Mouse (Mus musculus) hindbrain, embryonic 10.5 days (tissue): Measurements from ENCODE around the gene Tnfsf18. TPM values are rescaled to one million over a fixed set of nuclear protein-coding genes. Genes with fewer than 3 reads are reported as not detected.

Source experiments
- DNase-seq: peaks from one replicate; pipeline ENCODE4 v3.0.0-alpha.2; 2017; ENCODE audit warnings: low spot score
- H3K27ac ChIP-seq: fragments of 300-500 bp; sonication (generic); 2 replicates; pipeline ENCODE4 v1.5.1; 2016; ENCODE audit warnings: mild to moderate bottlenecking, moderate library complexity
- H3K27me3 ChIP-seq: fragments of 300-500 bp; sonication (generic); 2 replicates; pipeline ENCODE4 v1.6.1; 2016; ENCODE audit warnings: mild to moderate bottlenecking; ENCODE audit not compliant: poor library complexity, insufficient read depth, severe bottlenecking
- H3K36me3 ChIP-seq: fragments of 300-500 bp; sonication (generic); 2 replicates; pipeline ENCODE4 v1.6.1; 2016; ENCODE audit warnings: mild to moderate bottlenecking, moderate library complexity
- H3K4me1 ChIP-seq: fragments of 300-500 bp; sonication (generic); replicated peaks from 2 replicates; pipeline ENCODE4 v1.6.1; 2016; ENCODE audit warnings: mild to moderate bottlenecking
- H3K4me3 ChIP-seq: fragments of 300-500 bp; sonication (generic); 2 replicates; pipeline ENCODE4 v1.5.1; 2016; ENCODE audit warnings: mild to moderate bottlenecking, moderate library complexity
- H3K9me3 ChIP-seq: fragments of 300-500 bp; sonication (generic); 2 replicates; pipeline ENCODE4 v1.6.1; 2016; ENCODE audit warnings: mild to moderate bottlenecking, moderate library complexity
- WGBS: fragments of 180-500 bp; shearing (Covaris S2); methylation state at CpG from one replicate; pipeline ENCODE4 v1.1.7; 2016; 5-methylcytosine and 5-hydroxymethylcytosine counted together
- polyA plus RNA-seq: library from polyadenylated mRNA; unstranded; fragments of >200 nt; fragmentation: Nextera tagmentation; extraction: Ambion mirVana; gene quantifications from 2 replicates; pipeline ENCODE4 v1.2.1, GENCODE M21; 2016

The Tnfsf18 gene
- not detected in 2 replicates for polyA plus RNA-seq

- DNase-seq = no peak
- Histone ChIP-seq H3K27ac (no peak within 1 kb of the TSS), H3K4me1 (no peaks in the 10 kb centered on the region), H3K36me3 (no peaks in the 10 kb centered on the region), H3K9me3 (no peaks in the 10 kb centered on the region), H3K27me3 (no peaks in the 10 kb centered on the region), H3K4me3 (no peak within 1 kb of the TSS)
- 70% methylated on average over 8 of the region's 8 CpGs for WGBS
These were observed at the start of gene Tnfsf18 for GRCm38 (mm10) chr1:161494343-161494742. Gene Tnfsf18 (plus strand): TSS chr1:161494655.

- DNase-seq = peak; percentile 16
- 67% methylated on average over 7 of the region's 7 CpGs for WGBS
- Histone ChIP-seq H3K4me1 (peaks cover 22% of the 10 kb centered on the region), H3K9me3 (no peaks in the 10 kb centered on the region), H3K27me3 (no peaks in the 10 kb centered on the region), H3K27ac (no peak overlapping the region), H3K4me3 (no peak overlapping the region), H3K36me3 (no peaks in the 10 kb centered on the region)
These were observed 49.6 kb upstream of the Tnfsf18 start for GRCm38 (mm10) chr1:161444858-161445257.

GRCm38 (mm10) chr1:161451683-161452245 is 42.7 kb upstream of the Tnfsf18 start:
- no peaks in the 10 kb centered on the region for H3K36me3 ChIP-seq
- 65% methylated on average over 3 of the region's 3 CpGs for WGBS
- DNase-seq = no peak
- no peaks in the 10 kb centered on the region for H3K4me1 ChIP-seq
- no peak overlapping the region for H3K27ac ChIP-seq
- H3K4me3 ChIP-seq = no peak overlapping the region
- H3K27me3 ChIP-seq = no peaks in the 10 kb centered on the region
- H3K9me3 ChIP-seq = no peaks in the 10 kb centered on the region

- 89% methylated on average over 1 of the region's 1 CpGs for WGBS
- no peaks in the 10 kb centered on the region for H3K4me1 ChIP-seq
These were observed 42.2 kb upstream of the Tnfsf18 start for GRCm38 (mm10) chr1:161452250-161452649.

GRCm38 (mm10) chr1:161463388-161464085 is 30.9 kb upstream of the Tnfsf18 start:
- WGBS = 66% methylated on average over 2 of the region's 2 CpGs
- H3K27ac ChIP-seq = no peak overlapping the region
- no peak for DNase-seq
- no peak overlapping the region for H3K4me3 ChIP-seq
- H3K9me3 ChIP-seq = no peaks in the 10 kb centered on the region
- H3K36me3 ChIP-seq = no peaks in the 10 kb centered on the region
- H3K27me3 ChIP-seq = no peaks in the 10 kb centered on the region
- H3K4me1 ChIP-seq = no peaks in the 10 kb centered on the region

More at GRCm38 (mm10) chr1:161452250-161452649, 42.2 kb upstream of the Tnfsf18 start:
- H3K27me3 ChIP-seq = no peaks in the 10 kb centered on the region
- no peak for DNase-seq
- no peaks in the 10 kb centered on the region for H3K9me3 ChIP-seq
- H3K4me3 ChIP-seq = no peak overlapping the region
- no peak overlapping the region for H3K27ac ChIP-seq
- no peaks in the 10 kb centered on the region for H3K36me3 ChIP-seq

- Histone ChIP-seq H3K9me3 (no peaks in the 10 kb centered on the region), H3K27me3 (no peaks in the 10 kb centered on the region), H3K4me3 (no peak overlapping the region), H3K36me3 (no peaks in the 10 kb centered on the region), H3K4me1 (no peaks in the 10 kb centered on the region), H3K27ac (no peak overlapping the region)
- 85% methylated on average over 3 of the region's 3 CpGs for WGBS
- no peak for DNase-seq
These were observed 17.2 kb upstream of the Tnfsf18 start for GRCm38 (mm10) chr1:161477221-161477620.

- Histone ChIP-seq H3K4me3 (no peak overlapping the region), H3K36me3 (no peaks in the 10 kb centered on the region), H3K27me3 (no peaks in the 10 kb centered on the region), H3K4me1 (no peaks in the 10 kb centered on the region), H3K9me3 (no peaks in the 10 kb centered on the region), H3K27ac (no peak overlapping the region)
- DNase-seq = no peak
- WGBS = 88% methylated on average over 1 of the region's 1 CpGs
These were observed 14.6 kb upstream of the Tnfsf18 start for GRCm38 (mm10) chr1:161479854-161480253.

GRCm38 (mm10) chr1:161482211-161482610 is 12.2 kb upstream of the Tnfsf18 start:
- H3K4me3 ChIP-seq = no peak overlapping the region
- 92% methylated on average over 3 of the region's 3 CpGs for WGBS

GRCm38 (mm10) chr1:161487069-161487468 is 7.4 kb upstream of the Tnfsf18 start:
- DNase-seq = no peak
- 88% methylated on average over 5 of the region's 5 CpGs for WGBS
- H3K27me3 ChIP-seq = no peaks in the 10 kb centered on the region
- H3K4me3 ChIP-seq = no peak overlapping the region
- H3K4me1 ChIP-seq = no peaks in the 10 kb centered on the region
- H3K27ac ChIP-seq = no peak overlapping the region
- no peaks in the 10 kb centered on the region for H3K9me3 ChIP-seq
- no peaks in the 10 kb centered on the region for H3K36me3 ChIP-seq

More at GRCm38 (mm10) chr1:161482211-161482610, 12.2 kb upstream of the Tnfsf18 start:
- no peak overlapping the region for H3K27ac ChIP-seq
- no peaks in the 10 kb centered on the region for H3K27me3 ChIP-seq
- no peaks in the 10 kb centered on the region for H3K4me1 ChIP-seq
- no peaks in the 10 kb centered on the region for H3K36me3 ChIP-seq
- no peaks in the 10 kb centered on the region for H3K9me3 ChIP-seq
- no peak for DNase-seq

GRCm38 (mm10) chr1:161491766-161492165 is 2.7 kb upstream of the Tnfsf18 start:
- no peaks in the 10 kb centered on the region for H3K4me1 ChIP-seq
- no peaks in the 10 kb centered on the region for H3K27me3 ChIP-seq
- H3K9me3 ChIP-seq = no peaks in the 10 kb centered on the region
- no peak for DNase-seq
- no peaks in the 10 kb centered on the region for H3K36me3 ChIP-seq
- 87% methylated on average over 7 of the region's 7 CpGs for WGBS
- no peak overlapping the region for H3K4me3 ChIP-seq
- no peak overlapping the region for H3K27ac ChIP-seq

- WGBS = 80% methylated on average over 7 of the region's 7 CpGs
- H3K4me1 ChIP-seq = no peaks in the 10 kb centered on the region
- H3K27me3 ChIP-seq = no peaks in the 10 kb centered on the region
- H3K4me3 ChIP-seq = no peak overlapping the region
- DNase-seq = no peak
- H3K27ac ChIP-seq = no peak overlapping the region
- no peaks in the 10 kb centered on the region for H3K36me3 ChIP-seq
- no peaks in the 10 kb centered on the region for H3K9me3 ChIP-seq
These were observed 2.6 kb downstream of the Tnfsf18 start for GRCm38 (mm10) chr1:161496866-161497645.

- no peaks in the 10 kb centered on the region for H3K9me3 ChIP-seq
- no peak for DNase-seq
- H3K27ac ChIP-seq = no peak overlapping the region
- no peak overlapping the region for H3K4me3 ChIP-seq
- H3K36me3 ChIP-seq = no peaks in the 10 kb centered on the region
- 84% methylated on average over 6 of the region's 6 CpGs for WGBS
- no peaks in the 10 kb centered on the region for H3K4me1 ChIP-seq
- H3K27me3 ChIP-seq = no peaks in the 10 kb centered on the region
These were observed 5.8 kb downstream of the Tnfsf18 start for GRCm38 (mm10) chr1:161500114-161500810.
